Mouse (Mus musculus) forebrain, postnatal 0 days (tissue): ENCODE data around the gene Tbrg4. TPM values are rescaled to one million over a fixed set of nuclear protein-coding genes. Genes with fewer than 3 reads are reported as not detected.
A peak's percentile ranks its signal among the peaks of the same experiment; 100 is the strongest.

Experiments
- ATAC-seq: fragments of 200-750 bp; cut with Nextera tagmentation; 2 replicates; pipeline ENCODE4 v1.8.0; 2017; ENCODE audit warnings: mild to moderate bottlenecking, moderate library complexity
- DNase-seq: peaks from one replicate; pipeline ENCODE4 v3.0.0-alpha.2; 2015
- H3K27ac ChIP-seq: fragments of 300-500 bp; sonication (generic); 2 replicates; pipeline ENCODE4 v1.5.1; 2014; ENCODE audit warnings: low read depth, mild to moderate bottlenecking, antibody characterized with exemption, low read length, moderate library complexity, mixed read lengths
- H3K27me3 ChIP-seq: fragments of 300-500 bp; sonication (generic); 2 replicates; pipeline ENCODE4 v1.6.1; 2014; ENCODE audit warnings: mild to moderate bottlenecking, low read length, mixed read lengths; ENCODE audit not compliant: insufficient read depth
- H3K36me3 ChIP-seq: fragments of 300-500 bp; sonication (generic); 2 replicates; pipeline ENCODE4 v1.6.1; 2014; ENCODE audit warnings: mild to moderate bottlenecking, moderate library complexity; ENCODE audit not compliant: insufficient read depth
- H3K4me1 ChIP-seq: fragments of 300-500 bp; sonication (generic); 2 replicates; pipeline ENCODE4 v1.6.1; 2014; ENCODE audit warnings: antibody characterized with exemption; ENCODE audit not compliant: insufficient read depth
- H3K4me2 ChIP-seq: fragments of 300-500 bp; sonication (generic); 2 replicates; pipeline ENCODE4 v1.6.1; 2014; ENCODE audit warnings: low read depth, mild to moderate bottlenecking, moderate library complexity
- H3K4me3 ChIP-seq: fragments of 300-500 bp; sonication (generic); 2 replicates; pipeline ENCODE4 v1.5.1; 2014; ENCODE audit warnings: low read depth, low read length, mixed read lengths
- H3K9ac ChIP-seq: fragments of 300-500 bp; sonication (generic); 2 replicates; pipeline ENCODE4 v1.6.1; 2014; ENCODE audit warnings: mild to moderate bottlenecking
- H3K9me3 ChIP-seq: fragments of 300-500 bp; sonication (generic); 2 replicates; pipeline ENCODE4 v1.6.1; 2016; ENCODE audit warnings: low read length
- CTCF ChIP-seq: sonication (generic); IDR thresholded peaks from 2 replicates; pipeline ENCODE4 v1.5.1; 2016; ENCODE audit warnings: antibody characterized with exemption, control low read depth, low read depth
- WGBS: fragments of 180-500 bp; shearing (Covaris S2); extraction: QIAGEN DNeasy Blood & Tissue Kit; methylation state at CpG from one replicate; pipeline ENCODE4 v1.1.7; 2014; 5-methylcytosine and 5-hydroxymethylcytosine counted together
- polyA plus RNA-seq: library from polyadenylated mRNA; unstranded; fragments of >200 nt; fragmentation: Nextera tagmentation; extraction: Ambion mirVana; gene quantifications from 2 replicates; pipeline ENCODE4 v1.2.1, GENCODE M21; 2015
- total RNA-seq: library from RNA; depleted of rRNA; stranded (reverse); fragments of >200 nt; gene quantifications from 2 replicates; pipeline ENCODE4 v1.2.3, GENCODE M21; 2014

Gene Tbrg4
- total and polyA plus RNA-seq, 2 experiments from 2014 or later = 31.6 to 41.9 TPM

GRCm38 (mm10) chr11:6624619-6625382 lies 1.1 kb downstream of the Tbrg4 start:
- WGBS = 75% methylated on average over 14 of the region's 14 CpGs
- no peaks in the 10 kb centered on the region for H3K9me3 ChIP-seq
- H3K4me3 ChIP-seq = peak overlapping the region; percentile 77
- no peak for TF ChIP-seq CTCF
- peak overlapping the region; percentile 73 for H3K9ac ChIP-seq
- ATAC-seq (no peak), DNase-seq (no peak)
- peaks cover 15% of the 10 kb centered on the region for H3K4me1 ChIP-seq
- no peaks in the 10 kb centered on the region for H3K27me3 ChIP-seq
- no peak overlapping the region for H3K27ac ChIP-seq
- peak overlapping the region; percentile 70 for H3K4me2 ChIP-seq
- peaks cover 36% of the 10 kb centered on the region for H3K36me3 ChIP-seq

GRCm38 (mm10) chr11:6623704-6624103 lies 2.2 kb downstream of the Tbrg4 start:
- no peak overlapping the region for H3K9ac ChIP-seq
- 91% methylated on average over 10 of the region's 10 CpGs for WGBS
- no peaks in the 10 kb centered on the region for H3K27me3 ChIP-seq
- H3K36me3 ChIP-seq = peaks cover 47% of the 10 kb centered on the region
- no peak overlapping the region for H3K4me3 ChIP-seq
- no peaks in the 10 kb centered on the region for H3K9me3 ChIP-seq
- H3K4me2 ChIP-seq = no peak overlapping the region
- ATAC-seq (no peak), DNase-seq (no peak)
- H3K27ac ChIP-seq = no peak overlapping the region
- H3K4me1 ChIP-seq = peaks cover 15% of the 10 kb centered on the region
- no peak for TF ChIP-seq CTCF

GRCm38 (mm10) chr11:6615250-6616205 lies 10.3 kb downstream of the Tbrg4 start:
- 92% methylated on average over 12 of the region's 12 CpGs for WGBS

GRCm38 (mm10) chr11:6605491-6606399 lies 20.1 kb downstream of the Tbrg4 start, which contains the start of gene Nacad:
Nacad (minus strand) TSS chr11:6606053.
- peak within 1 kb of the TSS; percentile 99 for H3K27ac ChIP-seq
- H3K4me1 ChIP-seq = peaks cover 31% of the 10 kb centered on the region
- no peaks in the 10 kb centered on the region for H3K27me3 ChIP-seq
- 4% methylated on average over 33 of the region's 41 CpGs for WGBS
- H3K4me2 ChIP-seq = peak within 1 kb of the TSS; percentile 92
- ATAC-seq (peak; percentile 94), DNase-seq (peak; percentile 94)
- H3K9ac ChIP-seq = peak within 1 kb of the TSS; percentile 94
- peak; percentile 44; the same call in 1 of the 2 replicates for TF ChIP-seq CTCF
- peak within 1 kb of the TSS; percentile 76 for H3K4me3 ChIP-seq
- peaks cover 25% of the 10 kb centered on the region for H3K36me3 ChIP-seq
- no peaks in the 10 kb centered on the region for H3K9me3 ChIP-seq

More at GRCm38 (mm10) chr11:6615250-6616205, 10.3 kb downstream of the Tbrg4 start:
- no peak overlapping the region for H3K4me2 ChIP-seq
- no peak overlapping the region for H3K27ac ChIP-seq
- ATAC-seq = no peak
- peaks cover 78% of the 10 kb centered on the region for H3K36me3 ChIP-seq
- DNase-seq = no peak
- no peak overlapping the region for H3K4me3 ChIP-seq
- TF ChIP-seq CTCF = no peak
- H3K4me1 ChIP-seq = no peaks in the 10 kb centered on the region
- no peaks in the 10 kb centered on the region for H3K9me3 ChIP-seq
- H3K27me3 ChIP-seq = no peaks in the 10 kb centered on the region
- H3K9ac ChIP-seq = no peak overlapping the region

- Histone ChIP-seq H3K4me1 (peaks cover 31% of the 10 kb centered on the region), H3K27ac (peak overlapping the region; percentile 99), H3K9ac (peak overlapping the region; percentile 94), H3K9me3 (no peaks in the 10 kb centered on the region), H3K36me3 (peaks cover 25% of the 10 kb centered on the region; the same call in 1 of the 2 replicates), H3K4me2 (peak overlapping the region; percentile 92), H3K4me3 (peak overlapping the region; percentile 76), H3K27me3 (no peaks in the 10 kb centered on the region)
- WGBS = 8% methylated on average over 13 of the region's 13 CpGs
- peak; percentile 70 for TF ChIP-seq CTCF
- 0 out of 2 replicates have a peak, but pooled peaks have one; percentile 5 for ATAC-seq
- peak; percentile 73 for DNase-seq
Measured at GRCm38 (mm10) chr11:6605021-6605481, 20.8 kb downstream of the Tbrg4 start.

- no peak for DNase-seq
- Histone ChIP-seq H3K4me3 (peak overlapping the region; percentile 76), H3K27ac (peak overlapping the region; percentile 99), H3K4me1 (peaks cover 35% of the 10 kb centered on the region), H3K9ac (peak overlapping the region; percentile 94), H3K4me2 (peak overlapping the region; percentile 92), H3K36me3 (peaks cover 25% of the 10 kb centered on the region; the same call in 1 of the 2 replicates), H3K9me3 (no peaks in the 10 kb centered on the region), H3K27me3 (no peaks in the 10 kb centered on the region)
- no peak for TF ChIP-seq CTCF
- ATAC-seq = no peak
Measured at GRCm38 (mm10) chr11:6604604-6604936, 21.3 kb downstream of the Tbrg4 start.
